Mouse (Mus musculus) lung, embryonic 14.5 days (tissue): ENCODE measurements at regions not wholly inside any gene's neighbourhood (a gene's known extent, or its start where the extent isn't known, plus 50 kb on each side); places are given as distances from the start of the nearest gene placed in this dataset.

ENCODE experiments used
- ATAC-seq: fragments of 200-750 bp; cut with Nextera tagmentation; 2 replicates; pipeline ENCODE4 v1.8.0; 2017; ENCODE audit warnings: mild to moderate bottlenecking, moderate TSS enrichment, moderate library complexity; ENCODE audit not compliant: insufficient read depth
- DNase-seq: peaks from one replicate; pipeline ENCODE4 v3.0.0-alpha.2; 2015
- H3K27ac ChIP-seq: fragments of 300-500 bp; sonication (generic); 2 replicates; pipeline ENCODE4 v1.5.1; 2014; ENCODE audit warnings: low read depth, mild to moderate bottlenecking, moderate library complexity
- H3K27me3 ChIP-seq: fragments of 300-500 bp; sonication (generic); 2 replicates; pipeline ENCODE4 v1.6.1; 2014; ENCODE audit warnings: low read length, control low read depth; ENCODE audit not compliant: insufficient read depth
- H3K36me3 ChIP-seq: fragments of 300-500 bp; sonication (generic); 2 replicates; pipeline ENCODE4 v1.6.1; 2014; ENCODE audit warnings: control low read depth; ENCODE audit not compliant: insufficient read depth
- H3K4me1 ChIP-seq: fragments of 300-500 bp; sonication (generic); 2 replicates; pipeline ENCODE4 v1.6.1; 2014; ENCODE audit warnings: antibody characterized with exemption, control low read depth; ENCODE audit not compliant: insufficient read depth
- H3K4me2 ChIP-seq: fragments of 300-500 bp; sonication (generic); 2 replicates; pipeline ENCODE4 v1.6.1; 2014; ENCODE audit warnings: mild to moderate bottlenecking
- H3K4me3 ChIP-seq: fragments of 300-500 bp; sonication (generic); 2 replicates; pipeline ENCODE4 v1.5.1; 2014; ENCODE audit warnings: low read depth, low read length
- H3K9ac ChIP-seq: fragments of 300-500 bp; sonication (generic); 2 replicates; pipeline ENCODE4 v1.6.1; 2014
- H3K9me3 ChIP-seq: fragments of 300-500 bp; sonication (generic); 2 replicates; pipeline ENCODE4 v1.6.1; 2016; ENCODE audit warnings: low read depth, low read length, control low read depth
- CTCF ChIP-seq: IDR thresholded peaks from 2 replicates; pipeline ENCODE4 v1.5.1; 2016; ENCODE audit warnings: antibody characterized with exemption, low read depth
- WGBS: fragments of 180-500 bp; shearing (Covaris S2); extraction: QIAGEN DNeasy Blood & Tissue Kit; methylation state at CpG from one replicate; pipeline ENCODE4 v1.1.7; 2014; 5-methylcytosine and 5-hydroxymethylcytosine counted together

GRCm38 (mm10) chr4:39833634-39834033, 309.2 kb upstream of the Aco1 start:
- peak; percentile 3 for DNase-seq
- ATAC-seq, result no peak
- no peak for TF ChIP-seq CTCF
- Histone ChIP-seq H3K27ac (no peak overlapping the region), H3K4me1 (no peaks in the 10 kb centered on the region), H3K27me3 (no peaks in the 10 kb centered on the region), H3K36me3 (no peaks in the 10 kb centered on the region), H3K4me3 (no peak overlapping the region), H3K9me3 (no peaks in the 10 kb centered on the region), H3K9ac (no peak overlapping the region), H3K4me2 (no peak overlapping the region)
- WGBS, result 74% methylated on average over 1 of the region's 1 CpGs
